Mouse (Mus musculus) myocyte (in vitro differentiated cells): ENCODE data around the gene Kif20b. TPM values are rescaled to one million over a fixed set of nuclear protein-coding genes. Genes with fewer than 3 reads are reported as not detected.

Experiments used
- H3K27me3 ChIP-seq: one replicate; pipeline ENCODE4 v1.6.1; 2011; ENCODE audit not compliant: control insufficient read depth, insufficient read depth, insufficient read length
- H3K36me3 ChIP-seq: one replicate; pipeline ENCODE4 v1.6.1; 2011; ENCODE audit not compliant: control insufficient read depth, insufficient read depth
- H3K4me2 ChIP-seq: one replicate; pipeline ENCODE4 v1.6.1; 2011; ENCODE audit warnings: low read depth, control low read depth
- H3K4me3 ChIP-seq: one replicate; pipeline ENCODE4 v1.5.1; 2011; ENCODE audit warnings: mild to moderate bottlenecking, control low read depth, moderate library complexity
- H3K79me2 ChIP-seq: one replicate; pipeline ENCODE4 v1.6.1; 2011; ENCODE audit not compliant: control insufficient read depth, insufficient read depth
- H3ac ChIP-seq: one replicate; pipeline ENCODE4 v1.6.1; 2011; ENCODE audit not compliant: control insufficient read depth, insufficient read length
- CEBPB ChIP-seq: IDR thresholded peaks from 2 replicates; pipeline ENCODE4 v1.6.1; 2011; ENCODE audit warnings: mild to moderate bottlenecking, moderate library complexity; ENCODE audit not compliant: poor library complexity, insufficient read depth, severe bottlenecking
- E2F4 ChIP-seq: IDR thresholded peaks from one replicate; pipeline ENCODE4 v1.6.1; 2011; ENCODE audit warnings: mild to moderate bottlenecking, control low read depth, moderate library complexity; ENCODE audit not compliant: insufficient read depth
- MAX ChIP-seq: IDR thresholded peaks from one replicate; pipeline ENCODE4 v1.6.1; 2011; ENCODE audit warnings: low read depth, mild to moderate bottlenecking, control low read depth
- MYOD1 ChIP-seq, 3 experiments: IDR thresholded peaks; one replicate each; pipeline ENCODE4 v1.6.1; 2011; ENCODE audit warnings: control low read depth in 2 of 3, low read depth in 2 of 3, mild to moderate bottlenecking in 2 of 3, moderate library complexity in 1 of 3; ENCODE audit not compliant: insufficient read length in 2 of 3, control insufficient read depth in 1 of 3
- MYOG ChIP-seq, 3 experiments: IDR thresholded peaks; one replicate each; pipeline ENCODE4 v1.6.1; 2011; ENCODE audit warnings: control low read depth in 2 of 3, low read depth in 2 of 3, mild to moderate bottlenecking in 2 of 3; ENCODE audit not compliant: insufficient read length in 2 of 3, control insufficient read depth in 1 of 3, insufficient read depth in 1 of 3
- POLR2A ChIP-seq: IDR thresholded peaks from one replicate; pipeline ENCODE4 v1.6.1; 2011; ENCODE audit warnings: low read depth, mild to moderate bottlenecking, control low read depth, moderate library complexity; ENCODE audit not compliant: insufficient read length
- POLR2AphosphoS2 ChIP-seq: IDR thresholded peaks from one replicate; pipeline ENCODE4 v1.6.1; 2011; ENCODE audit warnings: low read depth, control low read depth; ENCODE audit not compliant: insufficient read length
- REST ChIP-seq: IDR thresholded peaks from one replicate; pipeline ENCODE4 v1.6.1; 2011; ENCODE audit warnings: mild to moderate bottlenecking, control low read depth, moderate library complexity; ENCODE audit not compliant: insufficient read depth, insufficient read length
- SRF ChIP-seq: IDR thresholded peaks from one replicate; pipeline ENCODE4 v1.6.1; 2011; ENCODE audit warnings: low read depth; ENCODE audit not compliant: control insufficient read depth, insufficient read length
- TCF12 ChIP-seq: IDR thresholded peaks from one replicate; pipeline ENCODE4 v1.6.1; 2011; ENCODE audit warnings: mild to moderate bottlenecking, control low read depth; ENCODE audit not compliant: poor library complexity, insufficient read depth, severe bottlenecking
- TCF3 ChIP-seq: IDR thresholded peaks from one replicate; pipeline ENCODE4 v1.6.1; 2011; ENCODE audit warnings: low read depth, control low read depth; ENCODE audit not compliant: insufficient read length
- USF1 ChIP-seq: IDR thresholded peaks from one replicate; pipeline ENCODE4 v1.6.1; 2011; ENCODE audit warnings: low read depth, mild to moderate bottlenecking, control low read depth, moderate library complexity
- polyA plus RNA-seq: library from polyadenylated mRNA; unstranded; fragments of >200 nt; fragmentation: generic; extraction: Trizol; gene quantifications from one replicate; pipeline ENCODE4 v1.2.1, GENCODE M21; 2012; ENCODE audit warnings: missing spikeins

Gene Kif20b
- polyA plus RNA-seq, 1 experiment: 1.9 TPM

DNA sequence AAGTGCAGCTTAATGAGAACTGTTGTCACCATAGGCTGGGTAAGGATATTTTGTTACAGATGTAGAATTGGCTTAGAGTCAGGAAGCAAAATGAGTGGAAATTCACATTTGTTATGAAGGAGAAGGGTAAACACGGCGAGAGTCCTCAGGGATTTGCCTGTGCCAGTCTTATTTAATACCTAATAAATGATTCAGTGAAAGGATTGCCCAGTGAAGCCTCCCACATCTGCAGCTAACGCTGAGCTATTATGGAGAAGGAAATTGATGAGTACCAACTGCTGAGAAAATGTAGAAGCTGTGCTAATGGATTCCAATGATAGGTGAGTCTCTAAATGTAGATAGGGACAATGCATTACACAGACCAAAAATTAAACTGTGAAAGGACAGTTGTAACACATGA lies 92.9 kb downstream of the Kif20b start:
- Histone ChIP-seq H3K79me2 (no peaks in the 10 kb centered on the region), H3ac (no peak overlapping the region), H3K4me2 (no peak overlapping the region), H3K4me3 (no peak overlapping the region), H3K27me3 (peaks cover 6% of the 10 kb centered on the region), H3K36me3 (no peaks in the 10 kb centered on the region)
- TF ChIP-seq MAX (no peak), USF1 (no peak), TCF3 (no peak), SRF (no peak), MYOD1 (IDR thresholded peaks at IDR 0.05; ENCODE audit: control insufficient read depth in 1 of 3, insufficient read length in 2 of 3, low read depth in 2 of 3) (no peak), POLR2AphosphoS2 (no peak), POLR2A (no peak), E2F4 (no peak), TCF12 (no peak), CEBPB (no peak), MYOG (IDR thresholded peaks at IDR 0.05; ENCODE audit: control insufficient read depth in 1 of 3, insufficient read depth in 1 of 3, insufficient read length in 2 of 3, low read depth in 2 of 3) (no peak), REST (no peak)

- H3K4me2 ChIP-seq: no peak overlapping the region
- no peak overlapping the region for H3ac ChIP-seq
- H3K36me3 ChIP-seq: no peaks in the 10 kb centered on the region
- no peaks in the 10 kb centered on the region for H3K79me2 ChIP-seq
- H3K27me3 ChIP-seq: peaks cover 6% of the 10 kb centered on the region
- H3K4me3 ChIP-seq: no peak overlapping the region
- no peak for TF ChIP-seq MYOD1 (IDR thresholded peaks at IDR 0.05; ENCODE audit: control insufficient read depth in 1 of 3, insufficient read length in 2 of 3, low read depth in 2 of 3)
- TF ChIP-seq POLR2A: no peak
- no peak for TF ChIP-seq E2F4
- TF ChIP-seq SRF: no peak
These were observed 95.5 kb downstream of the Kif20b start for GRCm38 (mm10) chr19:35017474-35018208.

DNA sequence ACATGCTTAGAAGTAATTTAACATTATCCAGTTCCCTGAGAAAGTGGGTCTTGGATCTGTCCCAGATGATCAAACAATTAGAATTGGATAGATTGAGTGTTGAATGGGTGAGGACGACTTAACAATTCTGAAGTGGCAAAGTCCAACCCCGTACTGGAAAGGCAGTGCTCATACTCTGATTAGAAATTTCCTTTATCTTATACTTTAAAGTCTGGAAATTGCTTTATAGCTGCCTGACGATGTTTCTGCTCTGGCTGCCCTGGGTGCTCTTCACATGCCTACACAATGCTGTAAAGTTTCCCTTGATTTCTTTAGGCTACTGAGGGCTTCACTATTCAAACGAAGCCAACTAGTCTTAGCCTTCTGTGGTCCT lies 96.0 kb downstream of the Kif20b start:
- TF ChIP-seq TCF3 (no peak), CEBPB (no peak), E2F4 (no peak), MAX (no peak)
- Histone ChIP-seq H3K4me2 (no peak overlapping the region), H3K27me3 (peaks cover 6% of the 10 kb centered on the region), H3ac (no peak overlapping the region), H3K36me3 (no peaks in the 10 kb centered on the region), H3K4me3 (no peak overlapping the region), H3K79me2 (no peaks in the 10 kb centered on the region)

Other genes with a start within 250 kb of the Kif20b start
- gene Slc16a12, start 175.1 kb upstream of the Kif20b start, polyA plus RNA-seq: 0.04 TPM
- gene Pank1, start 42.9 kb upstream of the Kif20b start, polyA plus RNA-seq: 3.5 TPM